Mouse (Mus musculus): ENCODE results near the gene Prtn3. TPM values are rescaled to one million over a fixed set of nuclear protein-coding genes. Genes with fewer than 3 reads are reported as not detected.

The Prtn3 gene
- polyA plus RNA-seq, 1 experiment from 2014 or later = 0.86 TPM

DNA sequence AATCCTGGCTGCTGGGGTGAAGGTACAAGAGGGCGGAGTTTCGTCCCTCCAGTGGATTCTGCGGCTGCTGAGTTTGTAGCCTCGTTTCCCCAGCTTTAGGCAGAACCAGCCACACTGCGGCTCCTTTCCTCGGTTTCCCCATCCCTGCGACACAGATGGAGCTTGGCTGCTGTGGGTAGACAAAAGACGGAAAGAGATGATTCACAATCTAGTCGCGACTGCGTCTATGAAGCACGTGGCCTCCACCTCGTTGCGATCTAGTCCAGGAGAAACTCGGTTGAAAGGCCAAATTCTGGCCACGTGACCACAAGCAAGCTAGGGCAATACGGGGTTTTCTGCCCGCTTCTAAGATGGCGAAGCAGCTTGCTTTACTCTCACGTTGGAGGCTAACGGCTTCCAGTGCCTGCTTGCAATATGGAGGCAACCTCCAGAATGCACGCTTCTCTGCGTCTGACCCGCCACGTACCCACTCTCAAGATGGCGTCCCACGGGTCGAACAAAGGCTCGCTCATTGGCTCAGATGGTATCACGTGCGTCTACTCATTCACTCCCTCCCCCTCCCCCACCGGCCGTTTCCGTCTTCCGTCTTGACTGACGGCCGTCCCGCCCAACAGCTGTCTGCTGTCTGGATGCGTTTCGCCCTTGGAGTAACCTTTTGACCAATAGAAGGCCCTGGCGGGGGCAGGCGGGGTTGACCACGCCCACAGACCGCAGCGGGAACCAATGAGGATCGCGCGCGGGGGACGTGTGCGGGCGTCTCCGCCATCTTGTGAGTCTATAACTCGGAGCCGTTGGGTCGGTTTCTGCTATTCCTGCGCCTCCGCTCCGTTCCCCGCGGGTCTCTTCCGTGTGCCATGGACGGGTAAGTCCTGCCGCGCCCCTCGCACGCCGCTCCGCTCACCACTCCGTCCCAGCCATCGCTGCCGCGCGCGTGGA is 20.1 kb upstream of the Prtn3 start, which contains the start of gene Ptbp1:
Ptbp1 (plus strand) TSS at position 568 of the 936 bp plus-strand sequence.
- TF ChIP-seq CTCF (IDR thresholded peaks at IDR 0.05; ENCODE audit: low read depth) (no peak), EP300 (optimal IDR thresholded peaks at IDR 0.05) (no peak)
- under 1% methylated on average over 75 of the region's 75 CpGs for WGBS
- H3K4me3 ChIP-seq (ENCODE audit: low read depth, low read length) = peak within 1 kb of the TSS; percentile 94
- DNase-seq (ENCODE audit: low spot score) (peak; percentile 100), ATAC-seq (ENCODE audit: low FRiP score, low TSS enrichment) (peak; percentile 90)
- no peaks in the 10 kb centered on the region for H3K9me3 ChIP-seq (ENCODE audit: control insufficient read depth, low read length)
- H3K4me2 ChIP-seq (replicated peaks; ENCODE audit: low read depth) = peak within 1 kb of the TSS; percentile 92
- H3K9ac ChIP-seq (ENCODE audit: low read length) = peak within 1 kb of the TSS; percentile 99
- peaks cover 32% of the 10 kb centered on the region for H3K4me1 ChIP-seq (replicated peaks; ENCODE audit: control insufficient read depth, insufficient read depth)
- peak within 1 kb of the TSS; percentile 100 for H3K27ac ChIP-seq (replicated peaks)
- no peaks in the 10 kb centered on the region for H3K27me3 ChIP-seq (ENCODE audit: control insufficient read depth, insufficient read depth, low read length)
- H3K36me3 ChIP-seq (ENCODE audit: control insufficient read depth, insufficient read depth, low read length) = peaks cover 5% of the 10 kb centered on the region

DNA sequence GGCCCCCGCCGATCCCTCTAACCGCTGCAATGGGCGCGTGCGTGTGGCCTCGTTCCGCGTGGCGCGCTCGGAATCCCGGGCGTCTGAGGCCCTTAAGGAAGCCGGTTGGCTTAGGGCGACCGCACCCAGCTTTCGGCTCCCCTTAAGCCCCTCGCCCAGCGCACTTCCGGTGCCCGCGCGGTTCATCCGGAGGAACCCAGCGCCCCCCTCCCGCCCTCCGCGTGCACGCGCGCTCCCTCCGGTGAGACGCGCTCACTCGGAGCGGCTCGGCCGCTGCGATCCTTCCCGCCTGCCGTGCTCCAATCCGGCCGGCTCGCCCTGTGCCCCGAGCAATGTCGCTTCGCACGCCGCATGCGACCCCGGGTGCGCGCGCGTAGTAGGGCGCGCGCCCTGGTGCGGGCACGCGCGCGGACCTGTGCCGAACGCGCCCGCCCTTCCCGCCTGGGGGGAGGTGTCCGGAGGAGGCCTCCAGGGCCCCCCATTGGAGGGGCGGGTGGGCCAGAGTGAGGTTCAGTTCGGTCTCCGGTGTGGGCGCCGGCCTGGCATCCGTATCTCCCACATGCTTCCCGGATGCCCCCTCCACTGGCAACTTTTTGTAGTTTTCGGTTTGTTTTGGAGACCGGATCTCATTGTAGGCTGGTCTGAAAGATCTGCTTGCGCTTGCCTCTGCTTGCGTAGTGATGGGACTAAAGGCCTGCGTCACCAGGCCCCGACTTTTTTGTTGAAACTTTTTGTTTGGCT is 19.3 kb upstream of the Prtn3 start:
- under 1% methylated on average over 74 of the region's 83 CpGs for WGBS
- H3K36me3 ChIP-seq (ENCODE audit: control insufficient read depth, insufficient read depth, low read length) = peaks cover 13% of the 10 kb centered on the region
- peaks cover 32% of the 10 kb centered on the region for H3K4me1 ChIP-seq (replicated peaks; ENCODE audit: control insufficient read depth, insufficient read depth)
- peak overlapping the region; percentile 99 for H3K9ac ChIP-seq (ENCODE audit: low read length)
- peak overlapping the region; percentile 94 for H3K4me3 ChIP-seq (ENCODE audit: low read depth, low read length)
- peak overlapping the region; percentile 92 for H3K4me2 ChIP-seq (replicated peaks; ENCODE audit: low read depth)
- TF ChIP-seq CTCF (IDR thresholded peaks at IDR 0.05; ENCODE audit: low read depth) = peak; percentile 27; the same call in 1 of the 2 replicates
- no peak for TF ChIP-seq EP300 (optimal IDR thresholded peaks at IDR 0.05)
- peak overlapping the region; percentile 100 for H3K27ac ChIP-seq (replicated peaks)
- no peaks in the 10 kb centered on the region for H3K9me3 ChIP-seq (ENCODE audit: control insufficient read depth, low read length)
- DNase-seq (ENCODE audit: low spot score) (peak; percentile 72), ATAC-seq (ENCODE audit: low FRiP score, low TSS enrichment) (peak; percentile 4)
- H3K27me3 ChIP-seq (ENCODE audit: control insufficient read depth, insufficient read depth, low read length) = no peaks in the 10 kb centered on the region

DNA sequence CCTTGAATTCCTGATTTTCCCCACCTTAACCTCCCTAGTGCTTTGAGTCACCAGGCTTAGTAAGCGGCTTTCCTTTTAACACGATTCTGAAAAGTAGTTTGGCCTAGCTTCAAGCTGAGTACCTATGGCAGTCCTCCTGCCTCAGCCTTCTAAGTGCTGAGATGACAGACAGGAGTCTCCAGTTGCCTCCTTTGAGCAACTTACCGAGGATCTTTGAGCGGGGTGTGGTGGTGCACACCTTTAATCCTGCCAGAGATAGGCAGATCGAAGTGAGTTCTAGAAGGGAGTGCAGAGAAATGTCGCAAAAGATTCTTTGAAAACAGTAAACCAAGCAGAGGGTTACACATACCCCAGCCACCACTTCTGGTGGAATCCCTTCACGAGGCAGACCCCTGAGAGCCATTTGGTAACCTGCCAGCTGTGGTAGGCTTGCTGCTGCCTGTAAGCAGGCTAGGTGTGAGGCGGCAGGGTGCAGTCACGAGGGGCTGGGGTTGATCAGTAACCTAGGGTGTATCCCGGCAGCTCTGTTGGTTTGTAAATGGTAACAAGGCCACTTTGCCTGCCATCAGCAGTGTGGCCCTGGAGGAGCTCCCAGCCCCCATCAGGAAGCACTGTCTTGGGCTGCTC is 18.6 kb upstream of the Prtn3 start:
- Histone ChIP-seq H3K4me2 (replicated peaks; ENCODE audit: low read depth) (peak overlapping the region; percentile 92), H3K27me3 (ENCODE audit: control insufficient read depth, insufficient read depth, low read length) (no peaks in the 10 kb centered on the region), H3K36me3 (ENCODE audit: control insufficient read depth, insufficient read depth, low read length) (peaks cover 20% of the 10 kb centered on the region), H3K27ac (replicated peaks) (peak overlapping the region; percentile 100), H3K4me1 (replicated peaks; ENCODE audit: control insufficient read depth, insufficient read depth) (peaks cover 32% of the 10 kb centered on the region), H3K9ac (ENCODE audit: low read length) (peak overlapping the region; percentile 99), H3K9me3 (ENCODE audit: control insufficient read depth, low read length) (no peaks in the 10 kb centered on the region), H3K4me3 (ENCODE audit: low read depth, low read length) (peak overlapping the region; percentile 94)
- TF ChIP-seq EP300 (optimal IDR thresholded peaks at IDR 0.05) (no peak), CTCF (IDR thresholded peaks at IDR 0.05; ENCODE audit: low read depth) (no peak)
- under 1% methylated on average over 10 of the region's 10 CpGs for WGBS
- DNase-seq (ENCODE audit: low spot score) (peak; percentile 88), ATAC-seq (ENCODE audit: low FRiP score, low TSS enrichment) (peak; percentile 18; the same call in 1 of the 2 replicates)

DNA sequence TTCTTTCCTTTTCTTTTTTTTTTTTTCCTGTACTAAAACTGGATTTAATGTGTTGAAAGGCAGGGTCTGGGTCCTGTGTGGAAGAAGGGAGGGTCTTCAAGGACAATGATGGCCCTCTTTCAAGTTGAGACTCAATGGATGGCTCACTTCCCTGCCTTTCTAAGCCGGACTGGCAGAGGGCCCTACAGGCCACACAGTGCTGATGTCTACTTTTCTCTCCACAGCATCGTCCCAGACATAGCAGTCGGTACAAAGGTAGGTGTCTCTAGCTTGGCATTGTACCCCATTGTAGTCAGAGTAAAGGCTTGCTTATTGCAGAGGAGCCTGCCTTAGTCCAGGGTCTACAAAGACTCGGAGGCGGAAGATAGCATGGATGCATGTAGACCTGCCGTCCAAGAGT is 18.0 kb upstream of the Prtn3 start:
- H3K4me1 ChIP-seq (replicated peaks; ENCODE audit: control insufficient read depth, insufficient read depth) = peaks cover 32% of the 10 kb centered on the region
- no peaks in the 10 kb centered on the region for H3K9me3 ChIP-seq (ENCODE audit: control insufficient read depth, low read length)
- DNase-seq (ENCODE audit: low spot score) (no peak), ATAC-seq (ENCODE audit: low FRiP score, low TSS enrichment) (no peak)
- peak overlapping the region; percentile 94 for H3K4me3 ChIP-seq (ENCODE audit: low read depth, low read length)
- peaks cover 26% of the 10 kb centered on the region for H3K36me3 ChIP-seq (ENCODE audit: control insufficient read depth, insufficient read depth, low read length)
- H3K4me2 ChIP-seq (replicated peaks; ENCODE audit: low read depth) = peak overlapping the region; percentile 92
- peak overlapping the region; percentile 99 for H3K9ac ChIP-seq (ENCODE audit: low read length)
- WGBS = 8% methylated on average over 6 of the region's 6 CpGs
- peak overlapping the region; percentile 100 for H3K27ac ChIP-seq (replicated peaks)
- TF ChIP-seq CTCF (IDR thresholded peaks at IDR 0.05; ENCODE audit: low read depth) (no peak), EP300 (optimal IDR thresholded peaks at IDR 0.05) (no peak)
- H3K27me3 ChIP-seq (ENCODE audit: control insufficient read depth, insufficient read depth, low read length) = no peaks in the 10 kb centered on the region

DNA sequence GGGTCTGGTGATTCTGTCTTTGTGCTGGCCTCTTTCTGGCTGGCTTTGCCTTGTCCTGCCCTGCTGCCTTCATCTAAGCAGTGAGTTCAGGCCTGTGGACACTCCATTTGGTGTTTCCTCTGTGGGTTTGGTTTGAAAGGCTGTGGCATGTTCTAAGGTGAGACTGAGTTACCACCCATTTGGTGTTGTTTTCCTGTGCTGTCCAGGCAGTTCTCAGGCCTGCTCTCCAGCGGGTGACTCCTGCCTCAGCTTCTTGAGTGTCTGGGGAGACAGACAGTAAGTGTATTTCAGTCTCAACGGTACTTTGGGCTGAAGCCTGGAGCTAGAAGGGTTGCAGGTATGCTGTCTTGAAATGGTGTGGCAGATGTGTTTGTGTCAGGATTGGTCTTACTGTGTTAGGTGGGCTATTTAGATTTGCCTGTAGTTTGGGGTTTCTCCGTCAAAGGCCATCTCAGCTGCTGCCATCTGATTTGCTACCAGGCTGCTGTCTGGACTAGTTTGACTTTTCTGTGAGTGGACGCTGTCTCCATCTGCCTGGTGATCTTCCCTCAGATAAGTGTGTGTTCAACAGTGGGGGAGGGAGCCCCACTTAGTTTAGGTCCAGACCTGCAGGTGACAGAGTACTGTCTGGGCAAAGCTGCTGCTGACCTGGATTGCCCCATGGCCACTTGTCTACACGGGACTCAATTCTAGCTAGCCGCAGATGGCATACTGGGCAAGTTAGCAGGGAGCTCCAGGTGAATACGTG is 17.4 kb upstream of the Prtn3 start:
- Histone ChIP-seq H3K9me3 (ENCODE audit: control insufficient read depth, low read length) (no peaks in the 10 kb centered on the region), H3K36me3 (ENCODE audit: control insufficient read depth, insufficient read depth, low read length) (peaks cover 31% of the 10 kb centered on the region), H3K9ac (ENCODE audit: low read length) (peak overlapping the region; percentile 99), H3K27me3 (ENCODE audit: control insufficient read depth, insufficient read depth, low read length) (no peaks in the 10 kb centered on the region), H3K4me3 (ENCODE audit: low read depth, low read length) (peak overlapping the region; percentile 94), H3K27ac (replicated peaks) (peak overlapping the region; percentile 78), H3K4me2 (replicated peaks; ENCODE audit: low read depth) (peak overlapping the region; percentile 92), H3K4me1 (replicated peaks; ENCODE audit: control insufficient read depth, insufficient read depth) (peaks cover 28% of the 10 kb centered on the region)
- DNase-seq (ENCODE audit: low spot score) (peak; percentile 24), ATAC-seq (ENCODE audit: low FRiP score, low TSS enrichment) (no peak)
- no peak for TF ChIP-seq EP300 (optimal IDR thresholded peaks at IDR 0.05)
- no peak for TF ChIP-seq CTCF (IDR thresholded peaks at IDR 0.05; ENCODE audit: low read depth)
- 14% methylated on average over 7 of the region's 7 CpGs for WGBS

All from stomach, postnatal 0 days (tissue).